ENCODE assay signal across 19 mouse cellular contexts in genomic region chr7:83369191-83369590, GRCm38 (mm10).
DNase-seq lines count a peak whose midpoint lies in the region.
"Had no signal": no experiment of that assay in that cellular context is flagged by ENCODE, and none has a peak within 500 bp of the region (broad histone marks: within the 10 kb centered on the region; RNA-seq: fewer than 3 reads in every experiment).

No protein-coding gene starts in this region.

- intact Hi-C loops in left cerebral cortex, postnatal 4 days (cut with DNase I) = no loop called here
- intact Hi-C loops in heart, postnatal 14 days (cut with DNase I) = no loop called here

- DNase-seq in left cerebral cortex, postnatal 4 days = peak; percentile 42
- no peak for DNase-seq in left cerebral cortex, adult 11 months (ENCODE audit: low spot score)
- DNase-seq in cerebellum, adult 11 months = peak; percentile 16
- peak; percentile 50 for DNase-seq in cerebellum, adult 9-10 months
- DNase-seq in liver = no peak
- no peak for DNase-seq in kidney, adult 8-10 months
- no peak for DNase-seq in heart, postnatal 14 days
- DNase-seq: adrenal gland, adult 8-10 months; forebrain, postnatal 0 days; gastrocnemius, postnatal 25 days; heart, adult 11 months; heart, postnatal 4 days; kidney, adult 11 months; kidney, postnatal 25 days; liver, postnatal 0 days; lung, postnatal 36 days; right cerebral cortex, postnatal 25 days; thymus, adult 18-20 months; thymus, postnatal 25 days had no signal

Comparison
In these comparisons a context has a peak if more than half of its experiments do, and no peak if none do; other contexts are left out.
1. DNase-seq: peak in left cerebral cortex, postnatal 4 days (single experiment), cerebellum, adult 11 months (single experiment) and cerebellum, adult 9-10 months (single experiment); none in left cerebral cortex, adult 11 months (single experiment), liver (single experiment), kidney, adult 8-10 months (0 of 2) and heart, postnatal 14 days (0 of 2).